Mouse (Mus musculus): ENCODE results near the gene Abcb8.

DNA sequence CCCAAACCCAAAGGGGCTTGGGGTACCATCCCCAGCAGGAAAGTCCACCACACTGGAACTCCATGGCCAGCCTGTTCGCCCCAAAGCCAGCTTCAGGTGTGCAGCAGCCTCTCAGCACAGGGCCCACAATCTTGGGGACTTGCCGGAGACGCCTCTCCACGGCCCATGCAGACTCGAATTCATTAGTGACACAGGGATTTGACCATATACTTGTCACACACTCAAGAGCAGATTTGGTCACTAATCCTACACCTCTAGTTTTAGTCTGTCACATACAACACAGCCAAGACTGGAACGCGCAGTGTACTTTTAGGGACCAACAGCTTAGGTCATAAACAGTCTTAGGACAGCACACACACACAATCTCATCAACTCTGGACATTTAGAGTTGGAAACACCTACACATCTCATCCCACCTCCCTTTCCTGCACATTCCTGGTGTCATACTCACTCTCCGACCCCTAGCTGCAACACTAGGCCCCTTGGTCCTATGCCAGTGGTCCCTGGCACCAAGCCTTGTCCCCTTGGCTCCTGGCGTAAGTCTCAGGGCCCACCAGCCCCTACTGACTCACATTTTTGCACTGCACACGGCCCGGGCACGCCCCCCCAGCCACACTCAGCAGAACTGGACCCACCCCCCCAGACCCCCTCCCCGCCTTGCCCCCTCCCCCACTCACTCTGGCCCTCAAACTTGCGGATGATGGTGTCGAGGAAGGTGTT lies 42.8 kb upstream of the Abcb8 start:
- TF ChIP-seq CTCF (IDR thresholded peaks at IDR 0.05; ENCODE audit: low read depth, low read length) (no peak), POLR2A (IDR thresholded peaks at IDR 0.05; ENCODE audit: borderline replicate concordance, low read depth, low read length) (no peak)

All from bone marrow macrophage, adult 2 months (primary cell).